Mouse (Mus musculus): ENCODE results near the gene Psmc3.

DNA sequence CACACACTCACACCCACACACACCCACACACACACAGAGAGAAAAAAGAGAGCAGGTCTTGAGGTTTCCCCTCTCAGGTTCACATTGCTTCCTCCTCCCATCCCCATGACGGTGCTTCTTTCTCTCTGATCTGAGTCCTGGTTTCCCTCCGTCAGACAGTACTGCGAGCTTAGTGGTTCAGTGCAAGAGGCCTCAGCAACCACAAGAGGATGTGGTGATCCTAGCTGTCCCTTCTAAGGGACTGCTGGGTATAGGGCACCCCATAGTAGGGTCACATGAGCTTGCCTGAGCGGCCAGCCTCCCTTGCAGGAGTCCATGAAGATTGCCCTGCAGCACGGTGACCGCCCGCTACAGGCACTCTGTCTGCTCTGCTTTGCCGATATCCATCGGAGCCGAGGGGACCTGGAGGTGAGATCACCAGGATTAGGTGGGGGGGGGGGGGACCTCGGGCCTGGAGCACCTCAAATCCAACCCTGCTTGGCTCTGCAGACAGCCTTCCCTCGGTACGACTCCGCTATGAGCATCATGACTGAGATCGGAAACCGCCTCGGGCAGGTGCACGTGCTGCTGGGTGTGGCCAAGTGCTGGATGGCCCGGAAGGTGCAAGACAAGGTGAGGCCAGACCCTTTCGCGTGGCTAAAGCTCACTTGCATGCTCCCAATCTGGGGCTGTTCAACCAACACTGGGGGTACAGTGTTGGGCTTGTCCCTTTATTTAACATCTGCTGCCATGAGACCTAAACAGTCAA, 11.0 kb upstream of the Psmc3 start:
- TF ChIP-seq CTCF (IDR thresholded peaks at IDR 0.05; ENCODE audit: insufficient read depth, low read depth, low read length) (no peak), POLR2A (IDR thresholded peaks at IDR 0.05; ENCODE audit: insufficient read depth, low read depth, low read length) (no peak)

All from olfactory bulb, adult 2 months (tissue).